Mouse (Mus musculus): ENCODE measurements around the gene Acot7. TPM values are rescaled to one million over a fixed set of nuclear protein-coding genes. Genes with fewer than 3 reads are reported as not detected.

Gene Acot7
- polyA plus RNA-seq, 1 experiment = 0.51 TPM

GRCm38 (mm10) chr4:152192569-152192968, 14.6 kb downstream of the Acot7 start:
- Histone ChIP-seq H3K27me3 (ENCODE audit: control insufficient read depth) (no peaks in the 10 kb centered on the region; the same call in 1 of the 2 replicates), H3K9me3 (ENCODE audit: control insufficient read depth, low read length) (no peaks in the 10 kb centered on the region), H3K4me1 (ENCODE audit: control insufficient read depth) (peaks cover 33% of the 10 kb centered on the region), H3K36me3 (ENCODE audit: control insufficient read depth) (no peaks in the 10 kb centered on the region), H3K4me3 (replicated peaks) (no peak overlapping the region)
- TF ChIP-seq GATA1 (IDR thresholded peaks at IDR 0.05; ENCODE audit: low read length) (no peak), TAL1 (IDR thresholded peaks at IDR 0.05; ENCODE audit: low read length) (no peak)

DNA sequence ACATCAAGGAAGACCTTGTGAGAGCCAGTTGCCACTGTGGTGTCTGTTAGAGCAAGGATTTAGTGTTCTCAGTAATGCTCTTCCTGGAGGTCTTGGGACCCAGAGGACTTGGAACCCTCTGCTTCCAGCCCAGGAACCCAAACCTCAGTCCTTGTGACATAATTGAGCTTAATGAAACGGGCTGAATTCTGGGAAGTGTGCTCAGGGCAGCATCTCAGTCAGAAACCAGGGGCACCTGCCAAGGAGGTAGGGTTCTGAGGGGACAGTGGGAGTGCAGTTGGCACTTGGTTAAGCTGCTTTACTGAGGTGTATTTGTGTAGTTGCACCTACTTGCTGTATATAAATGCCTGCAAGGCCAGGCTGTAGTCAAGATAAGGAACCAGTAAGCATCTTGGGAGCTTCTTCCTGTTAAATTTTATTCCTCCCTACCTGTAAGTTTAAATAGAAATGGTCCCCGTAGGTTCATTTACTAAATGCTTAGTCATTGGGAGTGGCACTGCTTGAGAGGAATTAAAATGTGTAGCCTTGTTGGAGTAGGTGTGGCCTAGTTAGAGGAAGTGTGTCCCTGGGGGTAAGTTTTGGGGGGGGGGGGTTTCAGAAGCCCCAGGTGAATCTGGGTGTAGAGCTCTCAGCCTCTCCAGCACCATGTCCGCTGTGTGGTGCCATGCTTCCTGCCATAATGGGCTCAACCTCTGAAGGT, 16.7 kb downstream of the Acot7 start:
- Histone ChIP-seq H3K27me3 (ENCODE audit: control insufficient read depth) (no peaks in the 10 kb centered on the region; the same call in 1 of the 2 replicates), H3K4me1 (ENCODE audit: control insufficient read depth) (peaks cover 30% of the 10 kb centered on the region), H3K9me3 (ENCODE audit: control insufficient read depth, low read length) (no peaks in the 10 kb centered on the region), H3K36me3 (ENCODE audit: control insufficient read depth) (no peaks in the 10 kb centered on the region), H3K4me3 (replicated peaks) (no peak overlapping the region)
- TF ChIP-seq TAL1 (IDR thresholded peaks at IDR 0.05; ENCODE audit: low read length) (no peak), GATA1 (IDR thresholded peaks at IDR 0.05; ENCODE audit: low read length) (no peak)

GRCm38 (mm10) chr4:152196276-152196675, 18.3 kb downstream of the Acot7 start:
- H3K4me1 ChIP-seq (ENCODE audit: control insufficient read depth) = peaks cover 14% of the 10 kb centered on the region
- no peak for TF ChIP-seq TAL1 (IDR thresholded peaks at IDR 0.05; ENCODE audit: low read length)
- TF ChIP-seq GATA1 (IDR thresholded peaks at IDR 0.05; ENCODE audit: low read length) = no peak

GRCm38 (mm10) chr4:152197545-152197944, 19.6 kb downstream of the Acot7 start:
- Histone ChIP-seq H3K4me3 (replicated peaks) (no peak overlapping the region), H3K27me3 (ENCODE audit: control insufficient read depth) (no peaks in the 10 kb centered on the region), H3K4me1 (ENCODE audit: control insufficient read depth) (peaks cover 14% of the 10 kb centered on the region), H3K36me3 (ENCODE audit: control insufficient read depth) (no peaks in the 10 kb centered on the region), H3K9me3 (ENCODE audit: control insufficient read depth, low read length) (no peaks in the 10 kb centered on the region)
- no peak for TF ChIP-seq GATA1 (IDR thresholded peaks at IDR 0.05; ENCODE audit: low read length)
- no peak for TF ChIP-seq TAL1 (IDR thresholded peaks at IDR 0.05; ENCODE audit: low read length)

More at GRCm38 (mm10) chr4:152196276-152196675, 18.3 kb downstream of the Acot7 start:
- H3K9me3 ChIP-seq (ENCODE audit: control insufficient read depth, low read length) = no peaks in the 10 kb centered on the region
- H3K36me3 ChIP-seq (ENCODE audit: control insufficient read depth) = no peaks in the 10 kb centered on the region
- H3K4me3 ChIP-seq (replicated peaks) = no peak overlapping the region
- no peaks in the 10 kb centered on the region for H3K27me3 ChIP-seq (ENCODE audit: control insufficient read depth)

DNA sequence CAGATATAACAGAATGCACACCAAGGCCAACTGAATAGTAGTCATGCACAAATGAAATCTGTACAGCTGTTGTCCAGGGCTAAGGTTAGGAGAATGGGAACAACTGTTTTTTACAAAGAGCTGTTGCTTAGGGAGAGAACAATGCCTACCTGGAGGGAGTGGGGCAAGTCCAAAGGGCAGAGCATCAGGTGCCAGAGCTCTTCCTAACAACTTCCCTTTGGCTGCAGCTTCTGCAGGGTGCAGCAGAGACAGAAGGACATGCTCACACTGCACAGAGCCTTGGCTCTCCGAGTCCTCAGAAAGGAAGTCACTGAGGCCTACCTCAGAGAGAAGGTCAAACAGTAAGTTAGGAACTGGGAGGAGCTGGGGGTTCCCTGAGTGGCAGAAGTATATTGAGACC, 21.7 kb downstream of the Acot7 start:
- Histone ChIP-seq H3K4me1 (ENCODE audit: control insufficient read depth) (peaks cover 16% of the 10 kb centered on the region), H3K36me3 (ENCODE audit: control insufficient read depth) (no peaks in the 10 kb centered on the region), H3K9me3 (ENCODE audit: control insufficient read depth, low read length) (no peaks in the 10 kb centered on the region), H3K4me3 (replicated peaks) (no peak overlapping the region), H3K27me3 (ENCODE audit: control insufficient read depth) (no peaks in the 10 kb centered on the region)
- no peak for TF ChIP-seq TAL1 (IDR thresholded peaks at IDR 0.05; ENCODE audit: low read length)

DNA sequence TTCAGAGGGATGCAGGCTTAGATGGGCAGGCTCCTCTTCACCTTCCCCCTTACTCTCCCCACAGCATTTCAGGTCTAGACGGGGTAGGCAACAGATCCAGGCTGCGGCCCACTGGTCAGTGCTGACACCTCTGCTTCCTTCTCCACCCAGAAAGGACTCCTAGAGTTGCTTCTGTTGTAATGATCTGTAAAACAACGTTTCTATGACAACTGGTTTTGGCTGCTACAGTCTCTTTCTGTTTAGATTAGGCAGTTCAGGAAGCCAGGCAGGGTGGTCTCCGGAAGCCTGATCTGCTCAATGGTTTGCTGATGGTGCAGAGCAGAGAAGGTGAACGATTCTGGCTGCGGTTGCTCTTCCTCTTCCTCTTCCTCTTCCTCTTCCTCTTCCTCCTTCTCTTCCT, 23.6 kb downstream of the Acot7 start:
- Histone ChIP-seq H3K4me1 (ENCODE audit: control insufficient read depth) (peaks cover 17% of the 10 kb centered on the region), H3K27me3 (ENCODE audit: control insufficient read depth) (no peaks in the 10 kb centered on the region), H3K4me3 (replicated peaks) (no peak overlapping the region), H3K36me3 (ENCODE audit: control insufficient read depth) (no peaks in the 10 kb centered on the region), H3K9me3 (ENCODE audit: control insufficient read depth, low read length) (no peaks in the 10 kb centered on the region)
- no peak for TF ChIP-seq TAL1 (IDR thresholded peaks at IDR 0.05; ENCODE audit: low read length)
- no peak for TF ChIP-seq GATA1 (IDR thresholded peaks at IDR 0.05; ENCODE audit: low read length)

- TF ChIP-seq TAL1 (IDR thresholded peaks at IDR 0.05; ENCODE audit: low read length) = no peak
- no peak for TF ChIP-seq GATA1 (IDR thresholded peaks at IDR 0.05; ENCODE audit: low read length)
- H3K9me3 ChIP-seq (ENCODE audit: control insufficient read depth, low read length) = no peaks in the 10 kb centered on the region
- H3K4me1 ChIP-seq (ENCODE audit: control insufficient read depth) = peaks cover 14% of the 10 kb centered on the region
- H3K27me3 ChIP-seq (ENCODE audit: control insufficient read depth) = no peaks in the 10 kb centered on the region
- no peaks in the 10 kb centered on the region for H3K36me3 ChIP-seq (ENCODE audit: control insufficient read depth)
- H3K4me3 ChIP-seq (replicated peaks) = no peak overlapping the region
These were observed 24.5 kb downstream of the Acot7 start for GRCm38 (mm10) chr4:152202418-152202817.

- H3K4me1 ChIP-seq (ENCODE audit: control insufficient read depth) = peaks cover 14% of the 10 kb centered on the region
- no peaks in the 10 kb centered on the region for H3K9me3 ChIP-seq (ENCODE audit: control insufficient read depth, low read length)
- H3K36me3 ChIP-seq (ENCODE audit: control insufficient read depth) = no peaks in the 10 kb centered on the region
- no peak overlapping the region for H3K4me3 ChIP-seq (replicated peaks)
- no peaks in the 10 kb centered on the region for H3K27me3 ChIP-seq (ENCODE audit: control insufficient read depth)
- no peak for TF ChIP-seq TAL1 (IDR thresholded peaks at IDR 0.05; ENCODE audit: low read length)
- no peak for TF ChIP-seq GATA1 (IDR thresholded peaks at IDR 0.05; ENCODE audit: low read length)
These were observed 25.0 kb downstream of the Acot7 start for GRCm38 (mm10) chr4:152202905-152203304.

GRCm38 (mm10) chr4:152204663-152205062, 26.7 kb downstream of the Acot7 start:
- Histone ChIP-seq H3K4me3 (replicated peaks) (no peak overlapping the region), H3K36me3 (ENCODE audit: control insufficient read depth) (no peaks in the 10 kb centered on the region), H3K9me3 (ENCODE audit: control insufficient read depth, low read length) (no peaks in the 10 kb centered on the region), H3K27me3 (ENCODE audit: control insufficient read depth) (no peaks in the 10 kb centered on the region), H3K4me1 (ENCODE audit: control insufficient read depth) (peaks cover 14% of the 10 kb centered on the region)
- TF ChIP-seq GATA1 (IDR thresholded peaks at IDR 0.05; ENCODE audit: low read length) = no peak
- TF ChIP-seq TAL1 (IDR thresholded peaks at IDR 0.05; ENCODE audit: low read length) = no peak

DNA sequence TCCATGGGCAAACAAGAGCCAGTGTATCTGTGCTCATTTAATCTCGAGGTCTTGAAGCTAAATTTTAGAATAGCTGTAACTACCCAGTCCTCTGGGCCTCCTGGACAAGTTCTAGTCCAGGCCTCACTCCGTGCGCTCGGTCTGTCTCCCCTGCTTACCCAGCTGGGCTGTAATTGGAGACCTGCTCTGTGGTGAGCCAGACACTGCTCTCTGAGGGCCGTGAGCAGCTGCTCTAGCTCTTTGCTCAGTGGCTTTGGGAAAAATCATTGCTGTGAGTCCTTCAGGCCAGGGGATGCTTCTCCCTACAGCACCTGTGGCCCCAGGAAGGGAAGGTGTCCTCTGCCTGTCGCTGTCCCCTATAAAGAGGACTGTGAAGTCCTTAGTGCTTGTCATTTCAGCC, 28.3 kb downstream of the Acot7 start:
- Histone ChIP-seq H3K9me3 (ENCODE audit: control insufficient read depth, low read length) (no peaks in the 10 kb centered on the region), H3K4me1 (ENCODE audit: control insufficient read depth) (peaks cover 14% of the 10 kb centered on the region), H3K27me3 (ENCODE audit: control insufficient read depth) (no peaks in the 10 kb centered on the region), H3K36me3 (ENCODE audit: control insufficient read depth) (no peaks in the 10 kb centered on the region), H3K4me3 (replicated peaks) (no peak overlapping the region)
- TF ChIP-seq GATA1 (IDR thresholded peaks at IDR 0.05; ENCODE audit: low read length) (no peak), TAL1 (IDR thresholded peaks at IDR 0.05; ENCODE audit: low read length) (no peak)
